Mouse (Mus musculus) CH12.LX (cell line): ENCODE data around the gene Cyp2g1. TPM values are rescaled to one million over a fixed set of nuclear protein-coding genes. Genes with fewer than 3 reads are reported as not detected.

Experiments used
- DNase-seq: peaks from one replicate; pipeline ENCODE4 v3.0.0-alpha.2; 2013; ENCODE audit errors: extremely low read depth
- H3K27ac ChIP-seq: 2 replicates; pipeline ENCODE4 v1.5.1; 2012; ENCODE audit warnings: low read depth, mild to moderate bottlenecking, control low read depth, moderate library complexity; ENCODE audit not compliant: insufficient read depth
- H3K27me3 ChIP-seq: replicated peaks from 2 replicates; pipeline ENCODE3; 2012; ENCODE audit warnings: inconsistent platforms
- H3K36me3 ChIP-seq, 2 experiments: replicated peaks in 1 of 2; 2 replicates each; pipeline versions ENCODE3 to v1.6.1; 2012; ENCODE audit warnings: inconsistent platforms in 1 of 2, low read length in 1 of 2, mild to moderate bottlenecking in 1 of 2, mixed read lengths in 1 of 2, moderate library complexity in 1 of 2; ENCODE audit not compliant: control insufficient read depth in 1 of 2, insufficient read depth in 1 of 2
- H3K4me1 ChIP-seq, 2 experiments: 2 replicates each; pipeline ENCODE4 v1.6.1; 2012; ENCODE audit warnings: inconsistent platforms in 1 of 2, moderate library complexity in 1 of 2; ENCODE audit not compliant: insufficient read depth in 2 of 2, control insufficient read depth in 1 of 2
- H3K4me2 ChIP-seq: 2 replicates; pipeline ENCODE4 v1.6.1; 2012; ENCODE audit warnings: low read depth, mild to moderate bottlenecking, control low read depth; ENCODE audit not compliant: poor library complexity, insufficient read depth, severe bottlenecking
- H3K4me3 ChIP-seq, 3 experiments: fragments of 150-350 bp in 1 of 3; sonication (generic) in 1 of 3; replicated peaks in 1 of 3; 2 replicates each; pipeline versions ENCODE3 to v1.5.1; 2011 to 2012; ENCODE audit warnings: low read depth in 2 of 3, low read length in 2 of 3, mild to moderate bottlenecking in 2 of 3, moderate library complexity in 2 of 3, control low read depth in 1 of 3, improper control_type of control experiment in 1 of 3, inconsistent platforms in 1 of 3, mixed read lengths in 1 of 3; ENCODE audit not compliant: poor library complexity in 1 of 3
- H3K79me2 ChIP-seq: replicated peaks from 2 replicates; pipeline ENCODE4 v1.6.1; 2012; ENCODE audit warnings: mild to moderate bottlenecking, moderate library complexity; ENCODE audit not compliant: control insufficient read depth, poor library complexity, insufficient read depth, severe bottlenecking; ENCODE audit errors: extremely low read depth
- H3K9ac ChIP-seq: 2 replicates; pipeline ENCODE4 v1.6.1; 2012; ENCODE audit warnings: low read depth, mild to moderate bottlenecking, control low read depth, moderate library complexity; ENCODE audit not compliant: insufficient read depth
- H3K9me3 ChIP-seq: replicated peaks from 2 replicates; pipeline ENCODE3; 2012; ENCODE audit warnings: low read length, inconsistent platforms, mixed read lengths
- BHLHE40 ChIP-seq: IDR thresholded peaks from 2 replicates; pipeline ENCODE4 v1.6.1; 2011; ENCODE audit warnings: mild to moderate bottlenecking, low read depth, low read length, improper control_type of control experiment
- CHD1 ChIP-seq: IDR thresholded peaks from 2 replicates; pipeline ENCODE4 v1.6.1; 2012; ENCODE audit warnings: low read depth, low read length, improper control_type of control experiment, inconsistent platforms
- CHD2 ChIP-seq: IDR thresholded peaks from 2 replicates; pipeline ENCODE4 v1.6.1; 2011; ENCODE audit warnings: low read length, improper control_type of control experiment
- CTCF ChIP-seq, 2 experiments: IDR thresholded peaks in 1 of 2; conservative IDR thresholded peaks in 1 of 2; 2 replicates each; pipeline ENCODE4 v1.5.1; 2011 to 2012; ENCODE audit warnings: low read depth in 2 of 2, low read length in 2 of 2, improper control_type of control experiment in 1 of 2, inconsistent platforms in 1 of 2, mild to moderate bottlenecking in 1 of 2, moderate library complexity in 1 of 2
- GABPA ChIP-seq: IDR thresholded peaks from 2 replicates; pipeline ENCODE4 v1.6.1; 2012; ENCODE audit warnings: low read depth, low read length, improper control_type of control experiment, inconsistent platforms; ENCODE audit not compliant: insufficient replicate concordance
- HCFC1 ChIP-seq: IDR thresholded peaks from 2 replicates; pipeline ENCODE4 v1.6.1; 2012; ENCODE audit warnings: low read depth, mild to moderate bottlenecking, inconsistent platforms, low read length, improper control_type of control experiment
- JUN ChIP-seq: IDR thresholded peaks from 2 replicates; pipeline ENCODE4 v1.6.1; 2011; ENCODE audit warnings: low read depth, mild to moderate bottlenecking, low read length, improper control_type of control experiment, moderate library complexity; ENCODE audit not compliant: insufficient read depth
- KAT2A ChIP-seq: IDR thresholded peaks from 2 replicates; pipeline ENCODE4 v1.6.1; 2012; ENCODE audit warnings: low read length, improper control_type of control experiment, inconsistent platforms; ENCODE audit not compliant: insufficient replicate concordance
- MAZ ChIP-seq: IDR thresholded peaks from 2 replicates; pipeline ENCODE4 v1.6.1; 2012; ENCODE audit warnings: low read depth, mild to moderate bottlenecking, inconsistent platforms, low read length, improper control_type of control experiment, moderate library complexity
- MEF2A ChIP-seq: IDR thresholded peaks from 2 replicates; pipeline ENCODE4 v1.6.1; 2014; ENCODE audit warnings: low read depth, mild to moderate bottlenecking, inconsistent platforms, low read length, improper control_type of control experiment, borderline replicate concordance
- MXI1 ChIP-seq: IDR thresholded peaks from 2 replicates; pipeline ENCODE4 v1.6.1; 2011; ENCODE audit warnings: mild to moderate bottlenecking, low read depth, low read length, improper control_type of control experiment
- NRF1 ChIP-seq: IDR thresholded peaks from 2 replicates; pipeline ENCODE4 v1.6.1; 2014; ENCODE audit warnings: low read depth, mild to moderate bottlenecking, inconsistent platforms, low read length, improper control_type of control experiment, moderate library complexity
- PAX5 ChIP-seq: IDR thresholded peaks from 2 replicates; pipeline ENCODE4 v1.6.1; 2012; ENCODE audit warnings: low read length, inconsistent platforms, mixed read lengths
- POLR2A ChIP-seq: IDR thresholded peaks from 2 replicates; pipeline ENCODE4 v1.6.1; 2011; ENCODE audit warnings: low read depth, mild to moderate bottlenecking, improper control_type of control experiment, low read length
- RAD21 ChIP-seq: IDR thresholded peaks from 2 replicates; pipeline ENCODE4 v1.6.1; 2011; ENCODE audit warnings: low read depth, mild to moderate bottlenecking, low read length, improper control_type of control experiment, moderate library complexity
- RCOR1 ChIP-seq: conservative IDR thresholded peaks from 2 replicates; pipeline ENCODE4 v1.6.1; 2012; ENCODE audit warnings: low read depth, mild to moderate bottlenecking, inconsistent platforms, low read length, improper control_type of control experiment
- SIN3A ChIP-seq: IDR thresholded peaks from 2 replicates; pipeline ENCODE4 v1.6.1; 2012; ENCODE audit warnings: low read length, improper control_type of control experiment, inconsistent platforms
- SMC3 ChIP-seq: IDR thresholded peaks from 2 replicates; pipeline ENCODE4 v1.6.1; 2011; ENCODE audit warnings: low read depth, low read length, improper control_type of control experiment
- TCF12 ChIP-seq: IDR thresholded peaks from 2 replicates; pipeline ENCODE4 v1.6.1; 2014; ENCODE audit warnings: low read depth, mild to moderate bottlenecking, inconsistent platforms, low read length, improper control_type of control experiment
- USF1 ChIP-seq: IDR thresholded peaks from 2 replicates; pipeline ENCODE4 v1.6.1; 2014; ENCODE audit warnings: low read depth, mild to moderate bottlenecking, inconsistent platforms, low read length, improper control_type of control experiment
- USF2 ChIP-seq: conservative IDR thresholded peaks from 2 replicates; pipeline ENCODE4 v1.6.1; 2011; ENCODE audit warnings: low read depth, low read length, improper control_type of control experiment
- ZC3H11A ChIP-seq: IDR thresholded peaks from 2 replicates; pipeline ENCODE4 v1.6.1; 2012; ENCODE audit warnings: low read depth, mild to moderate bottlenecking, inconsistent platforms, low read length, improper control_type of control experiment
- ZMIZ1 ChIP-seq: IDR thresholded peaks from 2 replicates; pipeline ENCODE4 v1.6.1; 2012; ENCODE audit warnings: low read depth, mild to moderate bottlenecking, inconsistent platforms, low read length, improper control_type of control experiment
- ZNF384 ChIP-seq: IDR thresholded peaks from 2 replicates; pipeline ENCODE4 v1.6.1; 2012; ENCODE audit warnings: low read depth, low read length, improper control_type of control experiment, inconsistent platforms
- dilution Hi-C: fragments of 300-500 bp; cut with MboI; formaldehyde crosslinking; loops from 2 replicates; pipeline ENCODE4 v1.14.3; 2020; ENCODE audit warnings: low sequenced_read_pairs; ENCODE audit not compliant: extremely low pct_unique_long_range_greater_than_20kb, extremely low pct_ligation_motif_present
- in situ Hi-C: fragments of 300-500 bp; cut with MboI; formaldehyde crosslinking; loops from 3 replicates; pipeline ENCODE4 v1.14.3; 2019; ENCODE audit warnings: low sequenced_read_pairs, low pct_ligation_motif_present, low pct_unique_long_range_greater_than_20kb, mixed read lengths
- polyA plus RNA-seq: library from polyadenylated mRNA; unstranded; fragments of >175 nt; gene quantifications from 2 replicates; pipeline ENCODE4 v1.2.1, GENCODE M21; 2012; ENCODE audit warnings: low read depth; ENCODE audit not compliant: insufficient read length
- total RNA-seq, 2 experiments: library from RNA; depleted of rRNA; stranded (reverse); fragments of 300-350 nt in 1 of 2; fragments of >200 nt in 1 of 2; gene quantifications; 2 replicates each; pipeline ENCODE4 v1.2.3; 2012 to 2014

Cyp2g1 gene
- total RNA-seq (2012; rRNA removed) (0.25 and 0.34 TPM in 2 replicates), total RNA-seq (2014; rRNA removed) (not detected in 2 replicates), polyA plus RNA-seq (not detected in 2 replicates)

DNA sequence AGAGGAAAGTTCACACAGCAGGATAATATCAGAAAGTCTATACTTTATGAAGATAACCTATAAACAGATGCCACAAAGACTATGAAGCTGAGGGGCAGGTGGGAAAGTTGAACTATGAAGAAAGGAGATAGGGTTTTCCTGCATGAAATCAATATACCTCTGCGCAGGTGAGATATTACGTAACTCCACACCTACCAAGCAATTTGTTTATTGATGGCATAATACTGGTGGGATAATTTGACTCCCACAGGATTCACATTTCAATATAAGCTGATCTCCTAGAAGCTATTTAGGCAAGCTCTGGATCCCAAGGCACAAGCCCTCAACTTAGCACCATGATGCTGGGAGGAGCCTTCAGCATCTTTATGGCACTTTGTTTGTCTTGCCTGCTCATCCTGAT is at the start of gene Cyp2g1:
Gene Cyp2g1 (plus strand): TSS at position 301 of the 400 bp plus-strand sequence.
- H3K27me3 ChIP-seq, result no peaks in the 10 kb centered on the region
- dilution Hi-C loops (no loop called here), in situ Hi-C loops (no loop called here)
- H3K4me3 ChIP-seq, result no peak within 1 kb of the TSS
- H3K4me1 ChIP-seq, result peaks cover 2 to 5% of the 10 kb centered on the region in 2 experiments; a peak in 1 of 4 replicates
- no peak within 1 kb of the TSS for H3K9ac ChIP-seq
- H3K9me3 ChIP-seq, result no peaks in the 10 kb centered on the region
- no peaks in the 10 kb centered on the region for H3K36me3 ChIP-seq
- no peaks in the 10 kb centered on the region for H3K79me2 ChIP-seq
- H3K4me2 ChIP-seq, result no peak within 1 kb of the TSS
- TF ChIP-seq KAT2A (no peak), HCFC1 (no peak), CHD1 (no peak), PAX5 (no peak)
- no peak for DNase-seq
- no peak within 1 kb of the TSS for H3K27ac ChIP-seq

DNA sequence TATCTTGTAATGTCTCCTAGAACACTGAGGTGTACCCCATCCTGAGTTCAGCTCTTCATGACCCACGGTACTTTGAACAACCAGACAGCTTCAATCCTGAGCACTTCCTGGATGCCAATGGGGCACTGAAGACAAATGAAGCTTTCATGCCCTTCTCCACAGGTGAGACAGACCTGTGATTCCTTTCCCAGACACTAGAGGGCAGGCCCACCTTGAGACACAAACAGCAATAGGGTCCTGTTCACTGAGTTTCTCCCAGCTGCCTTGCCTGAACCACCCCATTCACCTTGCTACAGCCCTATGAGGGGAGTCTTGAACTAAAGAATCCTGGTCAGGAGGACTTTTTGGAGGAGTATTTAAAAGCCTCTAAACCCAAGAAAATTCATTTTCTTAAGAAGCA is 41.6 kb upstream of the Cyp2g1 start:
- no peak for TF ChIP-seq MAZ
- TF ChIP-seq USF1, result no peak
- no peak for TF ChIP-seq GABPA
- TF ChIP-seq NRF1, result no peak
- TF ChIP-seq RAD21, result peak; percentile 61
- TF ChIP-seq BHLHE40, result no peak
- no peak for TF ChIP-seq RCOR1
- no peak for TF ChIP-seq ZNF384
- TF ChIP-seq POLR2A, result no peak
- no peak for TF ChIP-seq SIN3A
- no peak for TF ChIP-seq HCFC1
- TF ChIP-seq JUN, result no peak
- peak; percentile 72 for TF ChIP-seq CTCF (conservative IDR thresholded peaks at IDR 0.05 in 1 of 2, IDR thresholded peaks at IDR 0.05 in 1 of 2; ENCODE audit: low read depth in 2 of 2, low read length in 2 of 2)
- TF ChIP-seq MEF2A, result no peak
- TF ChIP-seq CHD2, result no peak
- no peak for TF ChIP-seq TCF12
- no peak for TF ChIP-seq ZC3H11A
- TF ChIP-seq MXI1, result no peak
- TF ChIP-seq SMC3, result peak; percentile 58
- TF ChIP-seq ZMIZ1, result no peak
- TF ChIP-seq USF2, result no peak
- no peaks in the 10 kb centered on the region for H3K9me3 ChIP-seq
- in situ Hi-C loops (loop anchor here (25.0 kb wide), 1 partner anchor 370 kb away; no protein-coding TSS in a partner anchor), dilution Hi-C loops (no loop called here)
- H3K4me1 ChIP-seq, result no peaks in the 10 kb centered on the region
- H3K4me3 ChIP-seq, result no peak overlapping the region
- H3K9ac ChIP-seq, result no peak overlapping the region
- no peak overlapping the region for H3K4me2 ChIP-seq
- peaks cover 0 to 1% of the 10 kb centered on the region in 2 experiments for H3K36me3 ChIP-seq
- peaks cover 19% of the 10 kb centered on the region for H3K27me3 ChIP-seq
- H3K27ac ChIP-seq, result no peak overlapping the region
- DNase-seq, result no peak
- no peaks in the 10 kb centered on the region for H3K79me2 ChIP-seq
